Mouse (Mus musculus): ENCODE results near the gene Ago3.

- TF ChIP-seq CTCF (IDR thresholded peaks at IDR 0.05; ENCODE audit: borderline replicate concordance, insufficient read depth, low read depth, low read length) (no peak), POLR2A (IDR thresholded peaks at IDR 0.05; ENCODE audit: borderline replicate concordance, insufficient read depth, low read length) (no peak)
Observed at GRCm38 (mm10) chr4:126296617-126297101, 132.7 kb downstream of the Ago3 start.
